Mouse (Mus musculus) Patski (cell line): ENCODE measurements at regions not wholly inside any gene's neighbourhood (a gene's known extent, or its start where the extent isn't known, plus 50 kb on each side); places are given as distances from the start of the nearest gene placed in this dataset.

Experiments
- ATAC-seq: fragments of 100-300 bp; one replicate; pipeline ENCODE4 v1.8.0; 2021
- CTCF ChIA-PET: fragments of 350-600 bp; sonication (Branson Sonifier 250); formaldehyde crosslinking; loops from one replicate; lab custom pipeline; 2022; ENCODE audit warnings: inconsistent platforms; lab: Charles Lee
- POLR2A ChIA-PET: fragments of 350-600 bp; sonication (Branson Sonifier 250); formaldehyde crosslinking; loops from one replicate; lab custom pipeline; 2022; ENCODE audit warnings: antibody characterized with exemption, inconsistent platforms; lab: Charles Lee
- DNase-seq: peaks from one replicate; pipeline ENCODE4 v3.0.0-alpha.2; 2011; ENCODE audit warnings: low read depth, low spot score
- H3K27me3 ChIP-seq: fragments of 371-371 bp; one replicate; pipeline ENCODE4 v1.5.1; 2021
- CTCF ChIP-seq: fragments of 100-300 bp; IDR thresholded peaks from one replicate; pipeline ENCODE4 v1.5.1; 2021
- in situ Hi-C: fragments of 300-500 bp; cut with MboI; formaldehyde crosslinking; loops from 3 replicates; pipeline ENCODE4 v1.11.1; 2018; ENCODE audit warnings: low pct_unique_long_range_greater_than_20kb, mixed read lengths

- no peaks in the 10 kb centered on the region for H3K27me3 ChIP-seq
- ATAC-seq (no peak), DNase-seq (no peak)
- CTCF ChIA-PET, result interaction anchor here (0.8 to 8.3 kb wide), 6 partner anchors 222 to 444 kb away, joined by 3 to 49 read pairs (median 4); no protein-coding TSS in a partner anchor
- in situ Hi-C loops, result loop anchor here (5.0 to 10.0 kb wide), 2 partner anchors 215 to 322 kb away; partner anchors contain the start of gene Sh3bp4
- POLR2A ChIA-PET, result interaction anchor here (0.9 kb wide), 1 partner anchor 322 kb away, joined by 3 read pairs; no protein-coding TSS in a partner anchor
- TF ChIP-seq CTCF, result peak; percentile 76
Measured at GRCm38 (mm10) chr1:88752332-88752731, 50.3 kb upstream of the Arl4c start.

DNA sequence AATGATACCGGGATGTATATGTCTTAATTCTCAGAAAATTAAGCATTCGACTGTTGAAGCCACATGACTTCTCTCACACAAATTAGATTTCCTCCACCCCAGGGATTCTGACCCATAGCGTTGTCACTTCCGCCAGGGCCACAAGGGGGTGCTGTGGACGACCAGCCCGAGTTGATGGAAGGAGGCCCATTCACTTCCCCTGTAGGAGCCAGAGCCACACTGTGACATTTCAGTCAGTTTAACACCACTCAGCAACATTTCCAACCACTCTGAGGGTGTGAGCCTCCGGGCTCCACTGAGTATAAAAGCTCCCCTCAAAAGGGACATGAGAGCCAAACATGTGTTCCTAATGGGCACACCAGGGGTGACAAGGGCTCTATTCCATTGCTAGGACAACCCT lies 54.6 kb upstream of the Arl4c start:
- ATAC-seq (no peak), DNase-seq (no peak)
- POLR2A ChIA-PET, result no interaction called here
- in situ Hi-C loops, result loop anchor here (10.0 kb wide), 1 partner anchor 318 kb away; the partner anchor contains the start of gene Sh3bp4
- no peaks in the 10 kb centered on the region for H3K27me3 ChIP-seq
- CTCF ChIA-PET, result interaction anchor here (2.2 to 8.3 kb wide), 2 partner anchors 12 to 436 kb away, joined by 6 to 49 read pairs; no protein-coding TSS in a partner anchor
- no peak for TF ChIP-seq CTCF

GRCm38 (mm10) chr1:88757162-88757561 lies 55.1 kb upstream of the Arl4c start:
- TF ChIP-seq CTCF, result no peak
- POLR2A ChIA-PET, result no interaction called here
- no peaks in the 10 kb centered on the region for H3K27me3 ChIP-seq
- in situ Hi-C loops, result loop anchor here (10.0 kb wide), 1 partner anchor 318 kb away; the partner anchor contains the start of gene Sh3bp4
- DNase-seq (no peak), ATAC-seq (no peak)
- CTCF ChIA-PET, result no interaction called here

- CTCF ChIA-PET, result no interaction called here
- in situ Hi-C loops, result loop anchor here (10.0 kb wide), 1 partner anchor 317 kb away; the partner anchor contains the start of gene Sh3bp4
- DNase-seq (no peak), ATAC-seq (no peak)
- POLR2A ChIA-PET, result no interaction called here
- no peak for TF ChIP-seq CTCF
- H3K27me3 ChIP-seq, result no peaks in the 10 kb centered on the region
Measured at GRCm38 (mm10) chr1:88757746-88758145, 55.7 kb upstream of the Arl4c start.

GRCm38 (mm10) chr1:88760643-88761042 lies 58.6 kb upstream of the Arl4c start:
- TF ChIP-seq CTCF, result no peak
- no peak for DNase-seq
- POLR2A ChIA-PET, result no interaction called here
- H3K27me3 ChIP-seq, result no peaks in the 10 kb centered on the region
- CTCF ChIA-PET, result no interaction called here
- in situ Hi-C loops, result no loop called here
- ATAC-seq, result no peak

DNA sequence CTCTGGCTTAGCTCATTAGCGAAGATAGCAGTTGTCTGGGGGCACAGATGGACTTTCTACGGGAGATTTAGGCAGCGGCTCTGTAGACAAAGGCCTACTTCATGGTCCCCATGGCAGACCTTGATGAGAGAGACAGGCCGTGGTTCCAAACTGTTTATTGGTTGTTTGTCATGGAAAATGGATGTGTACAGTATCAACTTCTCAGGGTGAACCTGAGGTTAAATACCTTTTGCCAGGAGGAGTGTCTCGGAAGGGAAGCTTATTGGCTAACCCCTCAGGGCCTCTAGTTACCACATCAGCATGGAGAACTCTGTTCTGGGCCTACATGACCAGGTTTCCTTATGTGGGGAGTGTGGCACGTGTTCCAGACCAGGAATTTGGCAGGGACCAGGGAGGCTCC lies 59.1 kb upstream of the Arl4c start:
- CTCF ChIA-PET, result no interaction called here
- POLR2A ChIA-PET, result no interaction called here
- no peaks in the 10 kb centered on the region for H3K27me3 ChIP-seq
- no peak for ATAC-seq
- no peak for DNase-seq
- no peak for TF ChIP-seq CTCF
- in situ Hi-C loops, result no loop called here

DNA sequence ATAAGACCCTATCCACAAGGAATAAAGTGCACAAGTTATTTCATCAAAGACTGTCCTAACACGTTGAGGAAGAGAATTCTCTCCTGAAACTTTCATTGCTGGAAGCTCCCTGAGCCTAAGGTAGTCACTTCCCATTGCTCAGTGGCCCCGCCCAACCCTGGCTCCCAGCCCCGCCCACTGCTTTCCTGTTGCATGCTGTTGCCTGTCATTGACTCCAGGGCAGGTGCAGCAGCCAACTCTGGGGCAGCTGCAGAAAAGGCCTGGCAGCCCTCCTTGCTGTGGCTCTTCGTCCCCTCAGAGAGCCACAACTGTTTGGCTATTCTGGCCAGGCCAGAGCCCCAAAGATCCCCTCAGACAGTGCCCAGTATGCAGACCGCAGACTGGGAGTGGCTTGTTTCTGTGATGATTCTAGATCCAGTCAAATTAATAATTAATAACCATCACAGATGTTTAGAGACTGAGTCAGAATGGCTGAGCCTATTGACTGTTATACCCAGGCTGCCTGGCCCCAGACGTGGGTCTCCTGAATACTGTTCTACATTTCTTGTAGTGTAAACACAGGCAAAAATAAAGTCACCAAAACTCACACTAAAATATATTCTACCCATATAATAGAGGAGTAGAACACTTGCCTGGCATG lies 61.8 kb upstream of the Arl4c start:
- H3K27me3 ChIP-seq, result no peaks in the 10 kb centered on the region
- ATAC-seq (peak; percentile 47), DNase-seq (peak; percentile 41)
- in situ Hi-C loops, result no loop called here
- TF ChIP-seq CTCF, result no peak
- POLR2A ChIA-PET, result no interaction called here
- CTCF ChIA-PET, result no interaction called here

DNA sequence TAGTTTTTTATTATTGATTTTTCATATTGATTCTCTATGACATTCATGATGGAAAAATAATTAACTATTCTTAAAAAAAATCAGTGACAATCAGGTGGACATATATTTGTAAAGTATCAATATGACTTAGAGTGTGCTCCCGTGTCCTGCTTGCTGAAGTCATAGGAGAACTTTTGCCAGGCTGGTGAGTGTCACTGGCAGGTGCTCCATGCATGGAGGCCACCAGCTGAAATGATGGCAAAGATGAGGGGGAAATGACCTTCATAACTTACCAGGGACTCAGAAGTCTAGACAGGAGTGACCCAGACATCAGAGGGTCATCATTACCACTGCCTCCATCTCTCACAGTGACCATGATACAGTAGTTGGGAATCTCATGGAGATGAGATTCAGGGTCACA lies 62.5 kb upstream of the Arl4c start:
- POLR2A ChIA-PET, result no interaction called here
- in situ Hi-C loops, result no loop called here
- no peaks in the 10 kb centered on the region for H3K27me3 ChIP-seq
- no peak for ATAC-seq
- CTCF ChIA-PET, result no interaction called here
- DNase-seq, result no peak
- no peak for TF ChIP-seq CTCF

- no peak for TF ChIP-seq CTCF
- POLR2A ChIA-PET, result no interaction called here
- CTCF ChIA-PET, result interaction anchor here (1.0 kb wide), 1 partner anchor 16 kb away, joined by 3 read pairs; no protein-coding TSS in a partner anchor
- ATAC-seq (no peak), DNase-seq (no peak)
- H3K27me3 ChIP-seq, result no peaks in the 10 kb centered on the region
- in situ Hi-C loops, result no loop called here
Measured at GRCm38 (mm10) chr1:88777009-88777408, 75.0 kb upstream of the Arl4c start.

GRCm38 (mm10) chr1:88780262-88780661 lies 78.2 kb upstream of the Arl4c start:
- H3K27me3 ChIP-seq, result no peaks in the 10 kb centered on the region
- ATAC-seq, result no peak
- DNase-seq, result no peak
- in situ Hi-C loops, result no loop called here
- POLR2A ChIA-PET, result interaction anchor here (1.1 kb wide), 1 partner anchor 9 kb away, joined by 3 read pairs; no protein-coding TSS in a partner anchor
- CTCF ChIA-PET, result interaction anchor here (1.5 kb wide), 1 partner anchor 12 kb away, joined by 4 read pairs; no protein-coding TSS in a partner anchor
- TF ChIP-seq CTCF, result no peak

DNA sequence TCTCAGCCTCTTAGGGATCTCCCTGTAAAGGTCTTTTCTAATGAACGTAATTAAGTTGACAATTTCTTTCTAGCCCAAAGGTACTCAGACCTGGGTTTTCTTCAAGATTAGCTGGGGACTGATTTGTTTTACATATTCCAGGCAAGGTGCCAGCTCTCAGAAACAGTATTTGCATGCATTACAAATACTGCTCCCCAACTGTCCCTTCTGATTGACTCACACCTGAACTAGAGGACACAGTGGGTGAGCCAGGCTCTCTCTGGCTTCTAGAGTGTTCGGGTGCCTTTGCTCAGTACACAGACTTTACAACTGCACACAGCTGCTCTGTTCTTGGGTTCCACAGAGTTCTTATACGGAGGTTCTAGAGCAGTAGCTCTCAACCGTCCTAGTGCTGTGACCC lies 81.1 kb upstream of the Arl4c start:
- ChIA-PET POLR2A (no interaction called here), CTCF (no interaction called here)
- in situ Hi-C loops, result no loop called here
- TF ChIP-seq CTCF, result no peak
- DNase-seq (no peak), ATAC-seq (no peak)
- no peaks in the 10 kb centered on the region for H3K27me3 ChIP-seq
